Mouse (Mus musculus) thymus, adult 2 months (tissue): Measurements from ENCODE around the gene Foxa3. TPM values are rescaled to one million over a fixed set of nuclear protein-coding genes. Genes with fewer than 3 reads are reported as not detected.

Experiments used
- DNase-seq: peaks from one replicate; pipeline ENCODE4 v3.0.0; 2021
- H3K27ac ChIP-seq: fragments of 200-500 bp; 2 replicates; pipeline ENCODE4 v1.5.1; 2012; ENCODE audit warnings: low read length, control low read depth; ENCODE audit not compliant: control insufficient read depth, insufficient read depth
- H3K27me3 ChIP-seq: fragments of 200-500 bp; 2 replicates; pipeline ENCODE4 v1.6.1; 2012; ENCODE audit warnings: mild to moderate bottlenecking, low read length, moderate library complexity, mixed read lengths; ENCODE audit not compliant: control insufficient read depth, insufficient read depth
- H3K36me3 ChIP-seq: fragments of 200-500 bp; 2 replicates; pipeline ENCODE4 v1.6.1; 2012; ENCODE audit warnings: mild to moderate bottlenecking, low read length, moderate library complexity; ENCODE audit not compliant: control insufficient read depth, insufficient read depth
- H3K4me1 ChIP-seq: fragments of 200-500 bp; replicated peaks from 2 replicates; pipeline ENCODE4 v1.6.1; 2012; ENCODE audit warnings: low read length; ENCODE audit not compliant: control insufficient read depth, insufficient read depth
- H3K4me3 ChIP-seq: fragments of 200-500 bp; 2 replicates; pipeline ENCODE4 v1.5.1; 2012; ENCODE audit warnings: mild to moderate bottlenecking, low read length, control low read depth, moderate library complexity; ENCODE audit not compliant: control insufficient read depth, insufficient read depth
- CTCF ChIP-seq: fragments of 200-500 bp; IDR thresholded peaks from 2 replicates; pipeline ENCODE4 v1.5.1; 2012; ENCODE audit warnings: mild to moderate bottlenecking, control low read depth, low read length, moderate library complexity, borderline replicate concordance; ENCODE audit not compliant: control insufficient read depth, poor library complexity, insufficient read depth; ENCODE audit errors: extremely low read depth
- POLR2A ChIP-seq: fragments of 200-500 bp; IDR thresholded peaks from 2 replicates; pipeline ENCODE4 v1.6.1; 2012; ENCODE audit warnings: mild to moderate bottlenecking, low read length, control low read depth, moderate library complexity; ENCODE audit not compliant: control insufficient read depth, poor library complexity, insufficient read depth; ENCODE audit errors: extremely low read depth
- WGBS: fragments of 180-500 bp; shearing (Covaris S2); methylation state at CpG from one replicate; pipeline ENCODE4 v1.1.7; 2018; 5-methylcytosine and 5-hydroxymethylcytosine counted together
- polyA plus RNA-seq: library from polyadenylated mRNA; depleted of rRNA; stranded (reverse); fragments of >200 nt; gene quantifications from 2 replicates; pipeline ENCODE4 v1.2.3, GENCODE M21; 2012

Foxa3 gene
- polyA plus RNA-seq, 1 experiment, result 0.51 TPM

- H3K27me3 ChIP-seq, result no peaks in the 10 kb centered on the region
- no peak for DNase-seq
- no peak overlapping the region for H3K4me3 ChIP-seq
- peaks cover 7% of the 10 kb centered on the region; the same call in 1 of the 2 replicates for H3K4me1 ChIP-seq
- no peak overlapping the region for H3K27ac ChIP-seq
- WGBS, result 96% methylated on average over 7 of the region's 7 CpGs
- TF ChIP-seq POLR2A, result no peak
- no peak for TF ChIP-seq CTCF
- no peaks in the 10 kb centered on the region for H3K36me3 ChIP-seq
These were observed 5.4 kb downstream of the Foxa3 start for GRCm38 (mm10) chr7:19017909-19018308.

GRCm38 (mm10) chr7:19016042-19016441, 7.3 kb downstream of the Foxa3 start:
- Histone ChIP-seq H3K4me3 (no peak overlapping the region), H3K27ac (no peak overlapping the region), H3K4me1 (peaks cover 15% of the 10 kb centered on the region), H3K36me3 (no peaks in the 10 kb centered on the region), H3K27me3 (no peaks in the 10 kb centered on the region)
- no peak for DNase-seq
- WGBS, result 95% methylated on average over 4 of the region's 4 CpGs
- TF ChIP-seq CTCF (no peak), POLR2A (no peak)

- Histone ChIP-seq H3K4me1 (peaks cover 10% of the 10 kb centered on the region), H3K27ac (no peak overlapping the region), H3K36me3 (no peaks in the 10 kb centered on the region), H3K27me3 (no peaks in the 10 kb centered on the region), H3K4me3 (no peak overlapping the region)
- DNase-seq, result no peak
- TF ChIP-seq POLR2A (no peak), CTCF (no peak)
- 94% methylated on average over 15 of the region's 15 CpGs for WGBS
These were observed 8.9 kb downstream of the Foxa3 start for GRCm38 (mm10) chr7:19014452-19014851.

DNA sequence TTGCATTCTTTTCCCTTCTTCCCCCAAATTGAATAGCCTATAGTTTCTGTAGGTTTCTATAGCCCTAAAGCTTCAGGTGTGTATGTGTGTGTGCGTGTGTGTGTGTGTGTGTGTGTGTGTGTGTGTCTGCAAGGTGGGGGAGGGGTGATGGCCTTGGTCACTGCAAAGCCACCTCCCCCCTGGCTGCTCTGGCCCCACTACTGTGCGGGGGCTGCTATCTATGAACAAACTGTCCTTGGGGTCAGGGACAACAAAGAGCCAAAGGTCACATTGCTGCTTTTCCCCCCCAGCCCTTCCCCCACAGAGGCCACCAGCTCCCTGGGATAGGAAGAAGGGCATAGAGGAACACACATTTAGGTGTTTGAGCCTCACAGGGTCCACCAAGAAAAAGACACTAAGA, 10.5 kb downstream of the Foxa3 start:
- Histone ChIP-seq H3K27me3 (no peaks in the 10 kb centered on the region), H3K4me3 (no peak overlapping the region), H3K4me1 (peaks cover 10% of the 10 kb centered on the region), H3K36me3 (no peaks in the 10 kb centered on the region), H3K27ac (no peak overlapping the region)
- TF ChIP-seq POLR2A (no peak), CTCF (no peak)
- DNase-seq, result no peak
- 77% methylated on average over 2 of the region's 2 CpGs for WGBS

- H3K27me3 ChIP-seq, result no peaks in the 10 kb centered on the region
- no peak for DNase-seq
- H3K27ac ChIP-seq, result no peak overlapping the region
- H3K36me3 ChIP-seq, result no peaks in the 10 kb centered on the region
- WGBS, result 3% methylated on average over 27 of the region's 31 CpGs
- TF ChIP-seq CTCF (no peak), POLR2A (no peak)
- H3K4me1 ChIP-seq, result peaks cover 10% of the 10 kb centered on the region
- H3K4me3 ChIP-seq, result no peak overlapping the region
These were observed 11.2 kb downstream of the Foxa3 start for GRCm38 (mm10) chr7:19012025-19012621.

- Histone ChIP-seq H3K4me3 (no peak overlapping the region), H3K36me3 (no peaks in the 10 kb centered on the region), H3K27me3 (no peaks in the 10 kb centered on the region), H3K4me1 (peaks cover 12% of the 10 kb centered on the region), H3K27ac (no peak overlapping the region)
- TF ChIP-seq CTCF (no peak), POLR2A (no peak)
- WGBS, result 93% methylated on average over 7 of the region's 7 CpGs
- no peak for DNase-seq
These were observed 12.8 kb downstream of the Foxa3 start for GRCm38 (mm10) chr7:19010581-19010980.

- H3K27me3 ChIP-seq, result no peaks in the 10 kb centered on the region
- H3K4me3 ChIP-seq, result no peak overlapping the region
- TF ChIP-seq POLR2A (no peak), CTCF (no peak)
- no peak overlapping the region for H3K27ac ChIP-seq
- WGBS, result 87% methylated on average over 13 of the region's 13 CpGs
- peaks cover 33% of the 10 kb centered on the region for H3K4me1 ChIP-seq
- H3K36me3 ChIP-seq, result no peaks in the 10 kb centered on the region
- no peak for DNase-seq
These were observed 16.0 kb downstream of the Foxa3 start for GRCm38 (mm10) chr7:19007026-19007977.
